Mouse (Mus musculus) liver, embryonic 16.5 days (tissue): ENCODE data around the gene Myo1f. TPM values are rescaled to one million over a fixed set of nuclear protein-coding genes. Genes with fewer than 3 reads are reported as not detected.
"Not testable (repeated sequence)": the region's sequence is repeated elsewhere in the genome, so short reads cannot be mapped to it uniquely, and the experiment has no call there.

Experiments used
- ATAC-seq: fragments of 200-750 bp; cut with Nextera tagmentation; 2 replicates; pipeline ENCODE4 v1.8.0; 2017; ENCODE audit warnings: low read depth, mild to moderate bottlenecking, moderate number of reproducible peaks, moderate library complexity
- H3K27ac ChIP-seq: fragments of 300-500 bp; sonication (generic); 2 replicates; pipeline ENCODE4 v1.5.1; 2014; ENCODE audit warnings: mild to moderate bottlenecking, low read length
- H3K27me3 ChIP-seq: fragments of 300-500 bp; sonication (generic); 2 replicates; pipeline ENCODE4 v1.6.1; 2014; ENCODE audit warnings: low read depth, low read length, mixed read lengths; ENCODE audit not compliant: control insufficient read depth, insufficient read depth
- H3K36me3 ChIP-seq: fragments of 300-500 bp; sonication (generic); 2 replicates; pipeline ENCODE4 v1.6.1; 2014; ENCODE audit warnings: mild to moderate bottlenecking; ENCODE audit not compliant: control insufficient read depth, insufficient read depth
- H3K4me1 ChIP-seq: fragments of 300-500 bp; sonication (generic); 2 replicates; pipeline ENCODE4 v1.6.1; 2014; ENCODE audit warnings: low read depth, low read length, mixed read lengths; ENCODE audit not compliant: control insufficient read depth
- H3K4me2 ChIP-seq: fragments of 300-500 bp; sonication (generic); 2 replicates; pipeline ENCODE4 v1.6.1; 2014; ENCODE audit warnings: low read depth, low read length, mixed read lengths
- H3K4me3 ChIP-seq: fragments of 300-500 bp; sonication (generic); 2 replicates; pipeline ENCODE4 v1.5.1; 2014; ENCODE audit warnings: low read depth, mild to moderate bottlenecking, low read length
- H3K9ac ChIP-seq: fragments of 300-500 bp; sonication (generic); 2 replicates; pipeline ENCODE4 v1.6.1; 2014; ENCODE audit warnings: low read depth, low read length
- H3K9me3 ChIP-seq: fragments of 300-500 bp; sonication (generic); replicated peaks from 2 replicates; pipeline ENCODE4 v1.6.1; 2016; ENCODE audit warnings: low read length; ENCODE audit not compliant: control insufficient read depth
- WGBS: fragments of 180-500 bp; shearing (Covaris S2); extraction: QIAGEN DNeasy Blood & Tissue Kit; methylation state at CpG from one replicate; pipeline ENCODE4 v1.1.7; 2014; ENCODE audit not compliant: insufficient replicate concordance; 5-methylcytosine and 5-hydroxymethylcytosine counted together
- polyA plus RNA-seq: library from polyadenylated mRNA; unstranded; fragments of >200 nt; fragmentation: Nextera tagmentation; extraction: Ambion mirVana; gene quantifications from 2 replicates; pipeline ENCODE4 v1.2.1, GENCODE M21; 2015

The Myo1f gene
- polyA plus RNA-seq, 1 experiment from 2014 or later: 12.7 TPM

DNA sequence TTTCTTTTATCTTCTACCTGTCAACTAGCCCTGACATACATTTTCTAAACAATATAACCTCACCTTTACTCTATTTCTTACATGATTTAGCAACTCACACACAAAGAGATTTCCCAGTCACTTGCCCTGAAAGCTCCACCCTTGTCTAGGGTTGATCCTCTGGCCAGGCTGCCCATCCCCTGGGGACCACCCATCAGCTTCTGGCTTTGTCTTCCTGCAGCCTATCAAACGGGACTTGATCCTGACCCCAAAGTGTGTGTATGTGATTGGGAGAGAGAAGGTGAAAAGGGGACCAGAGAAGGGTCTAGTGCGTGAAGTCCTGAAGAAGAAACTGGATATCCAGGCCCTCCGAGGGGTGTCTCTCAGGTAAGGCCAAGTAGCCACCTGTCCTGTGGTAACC lies 45.3 kb downstream of the Myo1f start:
- ATAC-seq: no peak
- H3K9me3 ChIP-seq: 0 out of 2 replicates have a peak, but pooled peaks cover 2% of the 10 kb centered on the region
- H3K9ac ChIP-seq: no peak overlapping the region
- WGBS: 64% methylated on average over 3 of the region's 3 CpGs
- H3K4me3 ChIP-seq: no peak overlapping the region
- H3K4me2 ChIP-seq: no peak overlapping the region
- no peak overlapping the region for H3K27ac ChIP-seq
- H3K27me3 ChIP-seq: no peaks in the 10 kb centered on the region
- no peaks in the 10 kb centered on the region; the same call in 1 of the 2 replicates for H3K36me3 ChIP-seq
- H3K4me1 ChIP-seq: no peaks in the 10 kb centered on the region

DNA sequence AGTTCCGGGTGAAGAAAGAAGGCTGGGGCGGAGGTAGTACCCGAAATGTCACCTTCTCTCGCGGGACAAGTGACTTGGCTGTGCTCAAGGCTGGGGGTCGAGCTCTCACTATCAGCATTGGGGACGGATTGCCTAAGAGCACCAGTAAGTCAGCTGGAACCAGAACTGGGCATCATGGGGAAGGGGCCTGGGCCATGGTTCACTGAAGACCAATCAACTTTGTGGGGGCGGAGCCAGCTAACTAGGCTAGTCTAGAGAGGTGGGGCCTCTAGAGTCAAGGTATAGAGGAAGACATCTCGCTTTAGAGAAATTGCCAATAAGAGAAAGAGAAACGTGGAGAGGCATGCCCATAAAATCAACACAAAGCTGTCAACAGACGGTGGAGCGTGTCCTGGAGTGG lies 46.4 kb downstream of the Myo1f start:
- Histone ChIP-seq H3K4me1 (no peaks in the 10 kb centered on the region; the same call in 1 of the 2 replicates), H3K9ac (no peak overlapping the region), H3K9me3 (0 out of 2 replicates have a peak, but pooled peaks cover 2% of the 10 kb centered on the region), H3K27ac (no peak overlapping the region), H3K4me2 (no peak overlapping the region), H3K36me3 (no peaks in the 10 kb centered on the region), H3K27me3 (no peaks in the 10 kb centered on the region), H3K4me3 (no peak overlapping the region)
- 72% methylated on average over 12 of the region's 12 CpGs for WGBS
- ATAC-seq: no peak

DNA sequence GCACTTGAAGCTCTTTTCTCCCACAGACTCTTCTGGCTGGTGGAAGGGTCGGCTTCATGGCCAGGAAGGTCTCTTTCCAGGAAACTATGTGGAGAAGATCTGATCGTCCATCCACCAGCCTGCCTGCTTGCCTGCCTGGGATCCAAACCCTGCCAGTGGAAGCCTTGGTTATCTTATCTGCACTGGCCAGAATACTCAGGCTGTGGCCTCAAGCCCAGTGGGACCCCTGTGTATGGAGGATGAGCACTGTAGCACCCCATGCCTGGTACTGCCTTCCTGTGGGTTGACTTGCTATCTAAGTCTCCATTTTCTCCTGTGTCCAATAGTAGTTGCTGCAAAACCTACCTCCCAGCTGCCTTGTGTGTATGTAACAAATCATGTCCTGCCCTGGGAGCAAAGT lies 51.8 kb downstream of the Myo1f start:
- ATAC-seq: peak; percentile 51
- no peak overlapping the region for H3K4me2 ChIP-seq

DNA sequence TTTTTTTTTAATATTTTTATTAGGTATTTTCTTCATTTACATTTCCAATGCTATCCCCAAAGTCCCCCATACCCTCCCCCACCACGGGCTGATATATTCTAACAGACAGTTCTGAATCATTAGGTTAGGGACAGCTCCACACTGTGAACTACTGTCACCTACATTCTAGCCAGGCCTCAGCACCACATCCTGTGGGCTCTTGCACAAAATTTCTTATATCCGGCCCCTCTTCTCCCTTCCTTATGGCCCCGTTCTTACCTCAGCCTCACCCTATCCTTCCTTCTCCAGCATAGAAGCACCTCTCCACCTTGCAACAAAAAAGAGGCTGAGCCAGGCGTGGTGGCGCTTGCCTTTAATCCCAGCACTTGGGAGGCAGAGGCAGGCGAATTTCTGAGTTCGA lies 55.0 kb downstream of the Myo1f start:
- H3K36me3 ChIP-seq: no peaks in the 10 kb centered on the region
- peaks cover 6% of the 10 kb centered on the region for H3K4me1 ChIP-seq
- H3K27me3 ChIP-seq: no peaks in the 10 kb centered on the region
- H3K27ac ChIP-seq: no peak overlapping the region
- no peak overlapping the region for H3K4me2 ChIP-seq
- H3K9ac ChIP-seq: no peak overlapping the region
- no peak overlapping the region for H3K4me3 ChIP-seq
- 59% methylated on average over 7 of the region's 7 CpGs for WGBS
- no peaks in the 10 kb centered on the region for H3K9me3 ChIP-seq
- ATAC-seq: peak; percentile 21; the same call in 1 of the 2 replicates

More for the DNA sequence above, 51.8 kb downstream of the Myo1f start:
- Histone ChIP-seq H3K36me3 (no peaks in the 10 kb centered on the region), H3K27ac (no peak overlapping the region), H3K9me3 (no peaks in the 10 kb centered on the region), H3K4me1 (peaks cover 6% of the 10 kb centered on the region), H3K9ac (no peak overlapping the region), H3K27me3 (no peaks in the 10 kb centered on the region), H3K4me3 (no peak overlapping the region)
- 20% methylated on average over 2 of the region's 2 CpGs for WGBS

DNA sequence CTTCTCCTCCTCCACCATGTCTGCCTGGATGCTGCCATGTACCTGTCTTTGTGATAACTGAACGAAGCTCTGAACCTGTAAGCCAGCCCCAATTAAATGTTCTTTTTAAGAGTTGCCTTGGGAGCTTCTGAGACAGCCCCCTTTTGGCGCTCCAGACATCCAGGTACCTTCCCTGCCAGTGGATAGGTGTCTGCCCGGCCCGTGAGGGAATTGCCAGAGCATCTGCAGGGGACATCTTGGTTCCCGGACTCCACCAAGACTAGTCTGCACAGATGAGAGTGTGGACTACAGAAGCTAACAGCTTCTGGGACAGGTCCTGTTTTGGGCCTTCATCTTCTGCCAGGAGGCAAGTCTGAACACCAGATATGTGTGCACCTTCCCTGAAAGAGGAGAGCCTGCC lies 58.2 kb downstream of the Myo1f start:
- not testable (repeated sequence) for H3K4me2 ChIP-seq, H3K4me3 ChIP-seq, ATAC-seq, H3K27me3 ChIP-seq, H3K9me3 ChIP-seq, H3K9ac ChIP-seq, H3K27ac ChIP-seq, H3K4me1 ChIP-seq, H3K36me3 ChIP-seq
- 63% methylated on average over 5 of the region's 5 CpGs for WGBS

DNA sequence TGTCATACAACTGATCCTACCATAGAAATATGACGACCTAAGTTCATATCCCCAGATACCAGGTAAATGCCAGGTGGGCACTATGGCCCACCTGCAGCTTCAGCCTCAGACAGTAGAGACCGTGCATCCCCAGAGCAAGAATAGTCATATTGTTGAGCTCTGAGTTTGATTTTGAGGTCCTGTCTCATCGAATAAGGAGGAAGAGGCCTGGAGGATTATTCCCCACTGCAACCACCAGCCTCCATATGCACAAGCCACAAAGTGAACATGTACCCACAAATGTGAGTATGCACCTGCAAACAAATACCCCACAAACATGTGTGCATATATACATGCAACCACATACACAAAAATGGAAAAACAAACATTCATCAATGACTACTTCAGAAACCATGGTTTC lies 71.8 kb downstream of the Myo1f start:
- Histone ChIP-seq H3K9ac (no peak overlapping the region), H3K4me3 (no peak overlapping the region), H3K4me1 (peaks cover 20% of the 10 kb centered on the region), H3K9me3 (no peaks in the 10 kb centered on the region), H3K36me3 (no peaks in the 10 kb centered on the region), H3K27me3 (no peaks in the 10 kb centered on the region), H3K4me2 (no peak overlapping the region), H3K27ac (no peak overlapping the region)
- no peak for ATAC-seq
- WGBS: 74% methylated on average over 3 of the region's 3 CpGs

DNA sequence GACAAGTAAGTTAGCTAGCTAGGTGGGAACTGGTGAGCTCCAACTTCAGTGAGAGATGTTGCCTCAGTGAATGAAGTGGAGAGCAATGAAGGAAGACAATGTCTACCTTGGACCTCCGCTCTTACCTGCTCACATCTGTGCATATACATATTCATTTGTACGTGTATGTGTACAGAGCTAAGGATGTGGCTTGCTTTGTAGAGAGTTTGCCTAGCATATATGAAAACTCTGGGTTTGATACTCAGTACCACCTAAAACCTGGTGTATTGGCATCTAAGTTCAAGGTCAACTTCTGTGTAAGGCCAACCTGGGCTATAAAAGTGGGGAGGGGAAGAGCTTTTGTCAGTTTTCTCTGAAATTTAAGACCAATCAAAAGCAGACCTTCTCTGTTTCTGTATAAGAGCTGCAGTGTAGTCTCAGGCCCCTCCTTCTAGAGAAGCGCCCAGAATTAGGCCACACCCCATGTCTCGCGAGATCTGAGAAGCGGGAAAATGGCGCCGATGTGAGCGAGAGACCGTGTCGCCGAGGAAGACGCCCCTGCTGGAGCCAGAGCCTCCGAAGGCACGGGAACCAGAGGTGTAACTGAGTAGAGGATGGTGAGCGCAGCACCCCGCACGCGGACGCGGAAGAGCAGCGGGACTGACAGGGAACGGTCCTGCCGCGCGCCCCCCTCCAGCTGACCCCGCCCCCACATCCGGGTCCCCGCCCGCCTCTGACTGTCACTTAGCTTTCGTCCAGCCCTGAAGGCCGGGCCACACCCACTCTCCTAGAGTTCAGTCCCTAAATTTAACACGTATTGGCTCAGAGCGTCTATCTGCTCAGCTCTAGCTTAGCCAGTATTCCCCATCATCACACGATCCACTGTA lies 73.3 kb downstream of the Myo1f start, which contains the start of gene Zfp414:
TSS of gene Zfp414 (plus strand) at position 470 of the 866 bp plus-strand sequence.
- Histone ChIP-seq H3K27ac (peak within 1 kb of the TSS; percentile 98), H3K4me1 (peaks cover 20% of the 10 kb centered on the region), H3K4me2 (peak within 1 kb of the TSS; percentile 97), H3K27me3 (no peaks in the 10 kb centered on the region), H3K4me3 (peak within 1 kb of the TSS; percentile 90), H3K9ac (peak within 1 kb of the TSS; percentile 86), H3K9me3 (no peaks in the 10 kb centered on the region), H3K36me3 (no peaks in the 10 kb centered on the region)
- ATAC-seq: peak; percentile 98
- 1% methylated on average over 35 of the region's 35 CpGs for WGBS

DNA sequence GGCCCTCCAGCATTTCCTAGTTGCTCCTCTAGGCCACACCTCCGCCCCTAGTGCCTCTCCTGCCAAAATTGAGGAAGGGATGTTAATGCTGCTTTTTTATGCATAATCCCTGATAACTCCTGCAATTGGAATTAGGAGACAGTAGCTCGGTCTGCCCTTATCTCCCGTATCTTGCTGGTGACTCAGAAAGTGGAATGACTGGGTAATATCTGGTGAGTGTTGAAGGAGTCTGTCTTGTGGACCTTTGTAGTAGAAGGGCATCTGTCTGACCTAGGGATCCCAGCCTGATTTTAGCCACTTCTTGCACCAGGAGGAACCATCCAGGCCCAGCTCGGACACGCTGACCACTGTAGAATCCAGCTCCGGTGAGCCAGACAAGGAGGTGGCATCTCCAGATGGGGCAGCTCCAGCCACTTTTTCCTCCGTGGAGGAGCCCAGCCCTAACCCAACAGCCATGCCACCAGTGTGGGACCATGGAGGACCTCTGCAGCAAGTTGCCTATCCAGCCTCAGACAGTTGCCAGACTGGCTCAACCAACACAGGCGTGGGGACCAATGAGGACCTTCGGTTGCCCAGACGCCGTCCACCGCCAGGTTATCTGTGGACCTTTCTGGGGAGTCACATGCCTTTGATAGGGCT lies 74.1 kb downstream of the Myo1f start:
- Histone ChIP-seq H3K9me3 (no peaks in the 10 kb centered on the region), H3K4me2 (peak overlapping the region; percentile 97), H3K36me3 (no peaks in the 10 kb centered on the region), H3K4me3 (peak overlapping the region; percentile 90), H3K27ac (peak overlapping the region; percentile 98), H3K4me1 (peaks cover 20% of the 10 kb centered on the region), H3K27me3 (no peaks in the 10 kb centered on the region), H3K9ac (peak overlapping the region; percentile 86)
- peak; percentile 61 for ATAC-seq
- 56% methylated on average over 12 of the region's 12 CpGs for WGBS
